Mouse (Mus musculus) ES-Bruce4 (cell line): ENCODE results near the gene Abcc4. TPM values are rescaled to one million over a fixed set of nuclear protein-coding genes. Genes with fewer than 3 reads are reported as not detected.

Experiments
- H3K27ac ChIP-seq: 2 replicates; pipeline ENCODE4 v1.5.1; 2012; ENCODE audit warnings: low read length, inconsistent platforms; ENCODE audit not compliant: insufficient read depth
- H3K27me3 ChIP-seq: 2 replicates; pipeline ENCODE4 v1.6.1; 2012; ENCODE audit warnings: mild to moderate bottlenecking, low read length, inconsistent platforms; ENCODE audit not compliant: control insufficient read depth, poor library complexity, insufficient read depth, severe bottlenecking
- H3K36me3 ChIP-seq: 2 replicates; pipeline ENCODE4 v1.6.1; 2012; ENCODE audit warnings: inconsistent platforms, mild to moderate bottlenecking, low read length, moderate library complexity; ENCODE audit not compliant: control insufficient read depth, poor library complexity, insufficient read depth, severe bottlenecking
- H3K4me1 ChIP-seq: one replicate; pipeline ENCODE4 v1.8.1; 2011; ENCODE audit warnings: low read length; ENCODE audit not compliant: control insufficient read depth, insufficient read depth
- H3K4me3 ChIP-seq: 2 replicates; pipeline ENCODE4 v1.5.1; 2011; ENCODE audit warnings: low read depth, mild to moderate bottlenecking, low read length
- H3K9ac ChIP-seq: 2 replicates; pipeline ENCODE4 v1.6.1; 2012; ENCODE audit warnings: low read depth, mild to moderate bottlenecking, inconsistent platforms; ENCODE audit not compliant: poor library complexity, severe bottlenecking
- H3K9me3 ChIP-seq: replicated peaks from 2 replicates; pipeline ENCODE4 v1.6.1; 2012; ENCODE audit warnings: mild to moderate bottlenecking, low read length, inconsistent platforms; ENCODE audit not compliant: control insufficient read depth, poor library complexity, insufficient read depth, severe bottlenecking
- CTCF ChIP-seq: IDR thresholded peaks from one replicate; pipeline ENCODE4 v1.8.1; 2011; ENCODE audit warnings: low read depth, low read length
- EP300 ChIP-seq: IDR thresholded peaks from 2 replicates; pipeline ENCODE4 v1.6.1; 2011; ENCODE audit warnings: low read depth, low read length; ENCODE audit not compliant: insufficient read depth
- POLR2A ChIP-seq: IDR thresholded peaks from one replicate; pipeline ENCODE4 v1.8.1; 2011; ENCODE audit warnings: low read length; ENCODE audit not compliant: insufficient read depth
- polyA plus RNA-seq: library from polyadenylated mRNA; stranded (reverse); fragments of >200 nt; gene quantifications from 2 replicates; pipeline ENCODE4 v1.2.4, GENCODE M21; 2011; ENCODE audit warnings: low read depth; ENCODE audit not compliant: missing spikeins, insufficient read depth, insufficient read length

The Abcc4 gene
- polyA plus RNA-seq, 1 experiment = 32.2 TPM

DNA sequence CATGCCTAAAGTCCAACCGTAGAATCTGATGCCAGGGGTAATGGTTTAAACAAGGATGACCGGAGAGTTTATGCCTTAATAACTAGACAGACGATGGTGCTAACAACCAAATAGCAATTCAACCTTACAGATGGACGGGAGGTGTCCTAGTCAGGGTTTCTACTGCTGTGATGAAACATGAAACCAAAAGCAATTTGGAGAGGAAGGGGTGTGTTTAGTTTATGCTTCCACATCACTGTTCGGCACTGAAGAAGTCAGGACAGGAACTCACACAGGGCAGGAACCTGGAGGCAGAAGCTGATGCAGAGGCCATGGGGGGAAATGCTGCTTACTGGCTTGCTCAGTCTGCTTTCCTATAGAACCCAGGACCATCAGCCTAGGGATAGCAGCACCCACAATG is 6.1 kb downstream of the Abcc4 start:
- Histone ChIP-seq H3K27ac (peak overlapping the region; percentile 66), H3K9me3 (no peaks in the 10 kb centered on the region), H3K4me3 (no peak overlapping the region; the same call in 1 of the 2 replicates), H3K36me3 (peaks cover 2% of the 10 kb centered on the region; the same call in 1 of the 2 replicates), H3K27me3 (no peaks in the 10 kb centered on the region), H3K9ac (0 out of 2 replicates have a peak overlapping the region, but pooled peaks have one; percentile 17), H3K4me1 (peaks cover 6% of the 10 kb centered on the region)
- TF ChIP-seq CTCF (no peak), EP300 (no peak), POLR2A (no peak)

DNA sequence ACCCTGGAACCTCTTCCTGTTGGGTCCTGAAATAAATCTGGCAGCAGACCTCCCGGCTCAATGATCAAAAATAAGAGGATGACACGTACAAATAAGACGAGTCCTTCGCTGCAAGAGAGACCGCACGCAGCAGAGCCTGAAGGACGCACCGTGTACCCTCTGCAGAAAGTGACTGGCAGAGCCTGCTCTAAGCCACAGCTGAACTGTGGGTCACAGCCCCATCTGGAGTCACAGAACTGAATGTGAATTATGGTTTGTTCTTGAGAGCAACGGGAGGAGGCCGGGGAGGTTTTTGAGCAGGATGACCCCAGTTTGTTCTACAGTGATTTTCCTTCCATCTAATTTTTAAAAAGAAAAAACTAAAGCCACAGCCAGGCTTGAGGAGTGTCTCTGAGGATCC is 6.5 kb downstream of the Abcc4 start:
- peak overlapping the region; percentile 66 for H3K27ac ChIP-seq
- H3K9ac ChIP-seq = peak overlapping the region; percentile 17; the same call in 1 of the 2 replicates
- peaks cover 2% of the 10 kb centered on the region; the same call in 1 of the 2 replicates for H3K36me3 ChIP-seq
- no peaks in the 10 kb centered on the region for H3K9me3 ChIP-seq
- H3K4me3 ChIP-seq = 0 out of 2 replicates have a peak overlapping the region, but pooled peaks have one; percentile 7
- no peaks in the 10 kb centered on the region for H3K27me3 ChIP-seq
- TF ChIP-seq POLR2A (no peak), EP300 (no peak), CTCF (no peak)
- peaks cover 6% of the 10 kb centered on the region for H3K4me1 ChIP-seq

DNA sequence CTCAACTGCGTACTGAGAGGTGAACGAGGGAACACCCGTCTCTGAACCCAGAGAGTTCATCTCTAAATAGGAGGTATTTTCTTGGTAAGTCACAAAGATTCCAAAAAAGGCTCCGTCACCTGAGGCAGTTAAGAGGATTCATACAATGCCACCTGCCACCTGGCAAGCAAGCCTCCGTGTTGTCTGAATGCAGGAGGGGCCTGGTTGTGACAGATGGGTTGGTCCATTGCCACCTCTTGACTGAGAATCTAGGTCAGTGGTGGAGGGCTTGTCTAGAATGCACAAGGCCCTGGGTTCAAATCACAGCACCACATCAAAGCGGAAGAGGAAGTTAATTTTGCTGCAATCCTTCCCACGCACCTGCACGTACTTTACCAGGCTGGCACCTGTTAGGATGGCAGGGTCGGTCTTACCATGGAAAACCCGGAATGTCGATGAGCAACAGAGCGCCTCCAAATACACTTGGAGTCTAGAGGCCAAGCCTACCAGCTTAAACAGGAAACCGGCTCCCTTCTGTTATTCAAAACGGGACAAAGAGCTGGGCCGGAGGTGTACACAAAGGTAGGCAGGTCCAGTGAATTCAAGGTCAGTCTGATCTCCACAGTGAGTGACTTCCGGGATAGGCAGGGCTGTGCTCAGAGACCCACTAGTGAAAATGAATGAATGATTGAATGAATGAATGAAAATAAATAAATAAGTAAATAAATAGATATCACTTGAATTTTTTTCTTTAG is 9.3 kb downstream of the Abcc4 start:
- Histone ChIP-seq H3K27me3 (no peaks in the 10 kb centered on the region), H3K4me1 (peaks cover 13% of the 10 kb centered on the region), H3K9me3 (no peaks in the 10 kb centered on the region), H3K4me3 (peak overlapping the region; percentile 54), H3K36me3 (peaks cover 6% of the 10 kb centered on the region), H3K9ac (no peak overlapping the region), H3K27ac (peak overlapping the region; percentile 86)
- TF ChIP-seq CTCF = no peak
- TF ChIP-seq EP300 = peak; percentile 95
- no peak for TF ChIP-seq POLR2A

DNA sequence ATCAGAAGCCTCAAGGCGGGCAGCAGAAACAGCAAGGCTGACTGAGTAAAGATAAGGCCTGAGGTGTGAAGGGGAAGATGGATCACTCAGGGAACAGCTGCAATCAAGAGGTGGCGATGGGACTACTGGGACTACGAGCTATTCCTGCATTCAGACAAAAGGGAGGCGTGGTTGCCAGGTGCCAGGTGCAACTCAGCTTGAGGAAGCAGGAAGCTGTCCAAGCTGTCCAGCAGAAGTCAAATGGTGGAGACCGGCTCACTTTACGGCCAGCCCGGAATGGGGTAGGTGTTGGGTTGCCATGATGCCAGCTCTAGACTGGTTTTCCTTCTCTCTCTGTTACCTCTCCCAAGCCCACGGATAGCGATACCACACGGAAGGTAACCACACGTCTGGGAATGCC is 10.2 kb downstream of the Abcc4 start:
- Histone ChIP-seq H3K9me3 (no peaks in the 10 kb centered on the region), H3K27ac (peak overlapping the region; percentile 86), H3K27me3 (no peaks in the 10 kb centered on the region), H3K4me1 (peaks cover 15% of the 10 kb centered on the region), H3K4me3 (peak overlapping the region; percentile 54), H3K9ac (no peak overlapping the region), H3K36me3 (peaks cover 6% of the 10 kb centered on the region)
- no peak for TF ChIP-seq POLR2A
- no peak for TF ChIP-seq CTCF
- TF ChIP-seq EP300 = peak; percentile 77

DNA sequence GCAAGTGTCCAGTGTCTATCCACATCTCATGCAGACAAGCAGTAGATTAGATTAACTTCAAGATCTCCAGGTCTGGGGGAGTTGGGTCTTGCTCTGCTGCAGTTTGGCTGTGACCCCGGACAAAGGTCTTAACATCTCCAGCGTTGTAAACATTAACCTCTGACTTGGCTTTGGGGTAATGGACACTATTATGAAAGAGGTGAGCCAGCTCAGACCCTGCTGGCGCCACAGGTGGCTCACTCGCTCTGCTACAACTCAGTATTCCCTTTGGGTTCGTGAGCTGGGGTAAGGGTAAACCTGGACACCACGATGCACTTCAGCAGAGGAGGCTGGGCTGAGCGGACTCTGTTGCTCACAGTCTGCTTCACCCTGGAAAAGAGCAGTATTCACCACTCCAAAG is 11.7 kb downstream of the Abcc4 start:
- Histone ChIP-seq H3K4me3 (no peak overlapping the region), H3K4me1 (peaks cover 18% of the 10 kb centered on the region), H3K27me3 (no peaks in the 10 kb centered on the region), H3K9ac (no peak overlapping the region), H3K9me3 (no peaks in the 10 kb centered on the region), H3K36me3 (peaks cover 6% of the 10 kb centered on the region), H3K27ac (no peak overlapping the region)
- no peak for TF ChIP-seq EP300
- TF ChIP-seq POLR2A = no peak
- no peak for TF ChIP-seq CTCF

DNA sequence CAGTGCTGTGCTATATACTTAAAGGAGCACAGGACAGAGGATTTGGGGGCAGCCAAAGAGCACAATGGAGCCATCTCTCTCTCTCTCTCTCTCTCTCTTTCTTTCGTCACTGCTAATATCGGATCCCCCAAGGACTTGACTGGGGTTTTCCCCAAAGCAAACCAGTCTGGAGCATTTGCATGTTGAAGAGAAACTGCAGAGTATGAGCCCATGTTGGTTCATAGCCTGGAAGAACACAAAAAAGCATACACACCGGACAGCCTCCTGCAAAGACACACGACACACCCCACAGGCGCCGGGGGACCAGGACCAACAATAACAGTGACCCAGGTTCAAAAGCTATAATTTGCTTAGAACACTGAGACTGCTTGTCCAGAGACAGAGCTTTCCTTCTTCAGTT is 14.1 kb downstream of the Abcc4 start:
- peaks cover 6% of the 10 kb centered on the region for H3K36me3 ChIP-seq
- peak overlapping the region; percentile 48 for H3K27ac ChIP-seq
- H3K4me1 ChIP-seq = peaks cover 21% of the 10 kb centered on the region
- H3K4me3 ChIP-seq = peak overlapping the region; percentile 4; the same call in 1 of the 2 replicates
- H3K9ac ChIP-seq = peak overlapping the region; percentile 4; the same call in 1 of the 2 replicates
- no peaks in the 10 kb centered on the region for H3K9me3 ChIP-seq
- no peaks in the 10 kb centered on the region for H3K27me3 ChIP-seq
- TF ChIP-seq POLR2A (no peak), CTCF (no peak), EP300 (no peak)
